19 mouse cellular contexts compared by ENCODE assay signal in the genomic region with DNA sequence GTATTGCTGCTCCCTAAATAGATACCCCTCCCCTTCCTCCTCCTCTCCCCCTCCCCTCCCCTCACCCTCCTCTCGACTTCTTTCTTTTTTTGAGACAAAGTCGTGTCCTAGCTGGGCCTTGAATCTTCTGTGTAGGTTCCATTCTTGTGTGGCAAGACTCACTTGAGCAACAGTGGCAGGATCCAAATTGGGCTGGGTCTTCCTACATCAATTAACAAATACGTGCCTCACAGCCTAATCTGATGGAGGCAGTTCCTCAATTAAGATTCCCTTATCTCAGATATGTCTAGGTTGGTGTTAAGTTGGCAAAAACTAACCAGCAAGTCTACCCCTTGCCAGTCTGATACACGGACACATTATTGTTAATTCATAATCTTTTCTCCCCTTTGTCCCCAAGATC.
"Had no signal": no experiment of that assay in that cellular context is flagged by ENCODE, and none has a peak within 500 bp of the region (broad histone marks: within the 10 kb centered on the region; RNA-seq: fewer than 3 reads in every experiment).

No protein-coding gene starts in this region.

- H3K9me3 ChIP-seq: liver, embryonic 15.5 days; megakaryocyte, embryonic 14.5 days; midbrain, embryonic 10.5 days; neural tube, embryonic 13.5 days; neural tube, embryonic 15.5 days; stomach, embryonic 15.5 days had no signal

- H3K4me3 ChIP-seq: liver, embryonic 15.5 days; midbrain, embryonic 10.5 days; midbrain, embryonic 12.5 days; myocyte; neural tube, embryonic 13.5 days; neural tube, embryonic 15.5 days; stomach, embryonic 15.5 days had no signal

- H3K36me3 ChIP-seq: neural tube, embryonic 13.5 days; neural tube, embryonic 15.5 days; stomach, embryonic 15.5 days had no signal

- H3K27ac ChIP-seq: liver, embryonic 15.5 days; midbrain, embryonic 10.5 days; midbrain, embryonic 12.5 days; neural tube, embryonic 13.5 days; neural tube, embryonic 15.5 days; stomach, embryonic 15.5 days; stomach, postnatal 0 days had no signal

- H3K27me3 ChIP-seq: liver, embryonic 15.5 days; megakaryocyte, embryonic 14.5 days; midbrain, embryonic 12.5 days; neural tube, embryonic 13.5 days; neural tube, embryonic 15.5 days; stomach, embryonic 15.5 days had no signal

- DNase-seq: liver, postnatal 0 days; lung, embryonic 14.5 days; lung, postnatal 10 days; lung, postnatal 4 days; midbrain, embryonic 14.5 days; right cerebral cortex, postnatal 14 days; thymus, adult 2 months; thymus, postnatal 25 days; thymus, postnatal 4 days had no signal

- H3K9ac ChIP-seq: liver, embryonic 15.5 days; liver, postnatal 0 days; lung, embryonic 14.5 days; midbrain, embryonic 12.5 days; neural tube, embryonic 13.5 days; neural tube, embryonic 15.5 days; stomach, embryonic 15.5 days had no signal

- H3K4me1 ChIP-seq: midbrain, embryonic 12.5 days; neural tube, embryonic 13.5 days; neural tube, embryonic 15.5 days; stomach, embryonic 15.5 days had no signal

- ATAC-seq: liver, postnatal 0 days; midbrain, embryonic 16.5 days had no signal
